Mouse (Mus musculus): ENCODE measurements around the gene 4430402I18Rik.

- TF ChIP-seq ZMIZ1 (IDR thresholded peaks at IDR 0.05; ENCODE audit: low read depth, low read length) (no peak), POLR2A (IDR thresholded peaks at IDR 0.05; ENCODE audit: low read depth, low read length) (no peak), EP300 (IDR thresholded peaks at IDR 0.05; ENCODE audit: low read length) (no peak), CTCF (conservative IDR thresholded peaks at IDR 0.05 in 1 of 2, IDR thresholded peaks at IDR 0.05 in 1 of 2; ENCODE audit: low read depth in 2 of 2, low read length in 2 of 2) (no peak)
These were observed 38.6 kb downstream of the 4430402I18Rik start for GRCm38 (mm10) chr19:28929034-28929433.
